Mouse (Mus musculus) bone marrow macrophage, adult 2 months (primary cell): ENCODE measurements around the gene Emilin1.

Experiments used
- CTCF ChIP-seq: IDR thresholded peaks from 2 replicates; pipeline ENCODE4 v1.5.1; 2012; ENCODE audit warnings: low read depth, mild to moderate bottlenecking, low read length, moderate library complexity
- POLR2A ChIP-seq: IDR thresholded peaks from 2 replicates; pipeline ENCODE4 v1.6.1; 2012; ENCODE audit warnings: mild to moderate bottlenecking, low read depth, low read length, borderline replicate concordance

DNA sequence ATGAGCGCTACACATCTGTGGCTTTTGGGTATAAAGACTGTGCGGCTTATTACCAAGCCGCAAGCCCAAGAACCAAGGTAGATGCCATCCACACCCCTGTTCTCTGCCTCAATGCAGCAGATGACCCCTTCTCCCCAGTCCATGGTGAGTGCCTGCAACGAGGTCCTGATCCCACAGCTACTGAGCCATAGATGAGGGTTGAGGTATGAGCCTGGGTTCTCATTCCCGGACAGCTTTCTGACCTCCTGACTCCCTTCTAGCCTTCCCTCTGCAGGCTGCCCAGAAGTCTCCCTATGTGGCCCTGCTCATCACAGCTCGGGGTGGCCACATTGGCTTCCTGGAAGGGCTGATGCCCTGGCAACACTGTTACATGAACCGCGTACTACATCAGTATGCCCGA is 41.4 kb downstream of the Emilin1 start:
- TF ChIP-seq CTCF, result no peak
- no peak for TF ChIP-seq POLR2A
